Mouse (Mus musculus) ES-Bruce4 (cell line): ENCODE measurements around the gene Evi2b.

ENCODE experiments used
- CTCF ChIP-seq: IDR thresholded peaks from one replicate; pipeline ENCODE4 v1.8.1; 2011; ENCODE audit warnings: low read depth, low read length
- POLR2A ChIP-seq: IDR thresholded peaks from one replicate; pipeline ENCODE4 v1.8.1; 2011; ENCODE audit warnings: low read length; ENCODE audit not compliant: insufficient read depth

GRCm38 (mm10) chr11:79515331-79515730 is 8.2 kb downstream of the Evi2b start:
- TF ChIP-seq POLR2A (no peak), CTCF (no peak)
